In the genomic region with DNA sequence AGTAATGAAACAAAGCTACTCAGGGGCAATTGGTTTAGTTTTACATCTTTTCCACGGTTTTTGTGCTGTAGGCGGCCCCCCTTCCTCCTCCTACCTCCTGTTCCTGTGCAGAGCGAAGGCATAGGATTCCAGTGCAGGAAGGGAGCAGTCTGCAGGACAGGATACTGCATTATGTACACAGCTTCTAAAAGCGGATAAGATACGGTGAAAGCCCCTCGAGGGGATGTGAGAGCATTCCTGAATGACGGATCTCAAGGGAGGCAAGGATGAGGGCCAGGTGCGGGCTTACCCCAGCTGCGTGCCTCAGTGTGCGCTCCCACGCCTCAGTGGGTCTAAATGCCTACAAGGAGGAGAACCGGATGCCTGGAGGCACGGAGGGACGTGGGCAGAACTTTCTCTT, we compare ENCODE assay signal across 11 mouse cellular contexts. TPM values are rescaled to one million over a fixed set of nuclear protein-coding genes. Genes with fewer than 3 reads are reported as not detected.
A peak's percentile ranks its signal among the peaks of the same experiment; 100 is the strongest.
DNase-seq lines count a peak whose midpoint lies in the region; ATAC-seq and TF ChIP-seq lines count a peak whose summit lies in the region.
"Had no signal": no experiment of that assay in that cellular context is flagged by ENCODE, and none has a peak within 500 bp of the region (broad histone marks: within the 10 kb centered on the region; RNA-seq: fewer than 3 reads in every experiment).

No protein-coding gene starts in this region.

- H3K9ac ChIP-seq in hindbrain, embryonic 11.5 days (ENCODE audit: low read depth, low read length): no peak overlapping the region
- no peak overlapping the region for H3K9ac ChIP-seq in hindbrain, postnatal 0 days (replicated peaks; ENCODE audit: low read length)
- no peak overlapping the region for H3K9ac ChIP-seq in neural tube, embryonic 13.5 days
- H3K9ac ChIP-seq in stomach, embryonic 14.5 days (replicated peaks; ENCODE audit: low read depth, low read length): no peak overlapping the region

- no peaks in the 10 kb centered on the region for H3K27me3 ChIP-seq in hindbrain, embryonic 11.5 days (ENCODE audit: control insufficient read depth, insufficient read depth, low read length)
- no peaks in the 10 kb centered on the region for H3K27me3 ChIP-seq in hindbrain, postnatal 0 days (ENCODE audit: insufficient read depth, low read length)
- no peaks in the 10 kb centered on the region for H3K27me3 ChIP-seq in neural tube, embryonic 13.5 days
- H3K27me3 ChIP-seq in stomach, embryonic 14.5 days (ENCODE audit: control insufficient read depth, insufficient read depth, low read length): no peaks in the 10 kb centered on the region
- H3K27me3 ChIP-seq in cerebellum, adult 2 months (ENCODE audit: control insufficient read depth, insufficient read depth, low read length): no peaks in the 10 kb centered on the region

- no peaks in the 10 kb centered on the region for H3K9me3 ChIP-seq in hindbrain, embryonic 11.5 days (ENCODE audit: control insufficient read depth, low read length)
- no peaks in the 10 kb centered on the region for H3K9me3 ChIP-seq in hindbrain, postnatal 0 days (ENCODE audit: low read length)
- no peaks in the 10 kb centered on the region for H3K9me3 ChIP-seq in neural tube, embryonic 13.5 days
- no peaks in the 10 kb centered on the region for H3K9me3 ChIP-seq in stomach, embryonic 14.5 days (ENCODE audit: control insufficient read depth, low read depth, low read length)

- 40% methylated on average over 14 of the region's 14 CpGs for WGBS in hindbrain, embryonic 11.5 days
- WGBS in hindbrain, postnatal 0 days: 30% methylated on average over 14 of the region's 14 CpGs
- 42% methylated on average over 14 of the region's 14 CpGs for WGBS in neural tube, embryonic 13.5 days
- WGBS in stomach, embryonic 14.5 days: 21% methylated on average over 14 of the region's 14 CpGs
- WGBS in cerebellum, adult 2 months: 21% methylated on average over 14 of the region's 14 CpGs

- H3K4me1 ChIP-seq in hindbrain, embryonic 11.5 days (replicated peaks; ENCODE audit: control insufficient read depth, insufficient read depth, low read length): no peaks in the 10 kb centered on the region
- no peaks in the 10 kb centered on the region for H3K4me1 ChIP-seq in hindbrain, postnatal 0 days (ENCODE audit: insufficient read depth, low read length)
- H3K4me1 ChIP-seq in neural tube, embryonic 13.5 days (replicated peaks): peaks cover 4% of the 10 kb centered on the region; the same call in 1 of the 2 replicates
- H3K4me1 ChIP-seq in stomach, embryonic 14.5 days (ENCODE audit: control insufficient read depth, insufficient read depth, low read length): no peaks in the 10 kb centered on the region
- H3K4me1 ChIP-seq in cerebellum, adult 2 months (ENCODE audit: control insufficient read depth, insufficient read depth, low read length): no peaks in the 10 kb centered on the region

- no peak for ATAC-seq in hindbrain, embryonic 11.5 days (ENCODE audit: low FRiP score)
- no peak for ATAC-seq in hindbrain, postnatal 0 days
- no peak for ATAC-seq in neural tube, embryonic 13.5 days (ENCODE audit: low read depth)
- 0 out of 2 replicates have a peak, but pooled peaks have one; percentile 61 for ATAC-seq in stomach, embryonic 14.5 days (ENCODE audit: insufficient number of reproducible peaks, insufficient read depth, low FRiP score, low read depth)
- ATAC-seq: hindbrain, embryonic 16.5 days had no signal

- no peak for TF ChIP-seq POLR2A in cerebellum, adult 2 months (IDR thresholded peaks at IDR 0.05; ENCODE audit: borderline replicate concordance, insufficient read depth, low read length)

- H3K27ac ChIP-seq in hindbrain, embryonic 11.5 days (ENCODE audit: low read depth, low read length): no peak overlapping the region
- H3K27ac ChIP-seq in hindbrain, postnatal 0 days: no peak overlapping the region
- no peak overlapping the region for H3K27ac ChIP-seq in neural tube, embryonic 13.5 days (replicated peaks)
- no peak overlapping the region for H3K27ac ChIP-seq in stomach, embryonic 14.5 days (ENCODE audit: low read length)
- no peak overlapping the region for H3K27ac ChIP-seq in cerebellum, adult 2 months (ENCODE audit: insufficient read depth, low read length)

- no peak for TF ChIP-seq CTCF in hindbrain, postnatal 0 days (IDR thresholded peaks at IDR 0.05; ENCODE audit: low read depth)
- TF ChIP-seq CTCF in cerebellum, adult 2 months (IDR thresholded peaks at IDR 0.05; ENCODE audit: borderline replicate concordance, insufficient read depth, low read depth, low read length): no peak

- no peaks in the 10 kb centered on the region for H3K36me3 ChIP-seq in hindbrain, embryonic 11.5 days (ENCODE audit: control insufficient read depth, insufficient read depth, low read length)
- no peaks in the 10 kb centered on the region for H3K36me3 ChIP-seq in hindbrain, postnatal 0 days (ENCODE audit: insufficient read depth, low read length)
- H3K36me3 ChIP-seq in neural tube, embryonic 13.5 days: no peaks in the 10 kb centered on the region
- H3K36me3 ChIP-seq in stomach, embryonic 14.5 days (ENCODE audit: control insufficient read depth, insufficient read depth, low read length): no peaks in the 10 kb centered on the region

- no peak overlapping the region for H3K4me2 ChIP-seq in hindbrain, embryonic 11.5 days (replicated peaks; ENCODE audit: low read depth, low read length)
- H3K4me2 ChIP-seq in hindbrain, postnatal 0 days (ENCODE audit: low read depth, low read length): no peak overlapping the region; the same call in 1 of the 2 replicates
- peak overlapping the region; percentile 7; the same call in 1 of the 2 replicates for H3K4me2 ChIP-seq in neural tube, embryonic 13.5 days
- H3K4me2 ChIP-seq in stomach, embryonic 14.5 days (replicated peaks; ENCODE audit: low read depth, low read length): peak overlapping the region; percentile 33; the same call in 1 of the 2 replicates

- DNase-seq in hindbrain, embryonic 11.5 days (ENCODE audit: low spot score): peak; percentile 4
- DNase-seq in hindbrain, postnatal 0 days (ENCODE audit: low spot score): no peak
- no peak for DNase-seq in neural tube, embryonic 10.5 days (ENCODE audit: extremely low spot score, low spot score)
- DNase-seq in heart, postnatal 4 days: peak; percentile 5
- no peak for DNase-seq in cerebellum, adult 2 months
- no peak for DNase-seq in thymus, postnatal 0 days (ENCODE audit: low spot score)
- DNase-seq: lung, postnatal 4 days had no signal

- no peak overlapping the region for H3K4me3 ChIP-seq in hindbrain, embryonic 11.5 days (ENCODE audit: low read depth, low read length)
- no peak overlapping the region for H3K4me3 ChIP-seq in hindbrain, postnatal 0 days (ENCODE audit: low read length)
- no peak overlapping the region for H3K4me3 ChIP-seq in neural tube, embryonic 13.5 days
- peak overlapping the region; percentile 3; the same call in 1 of the 2 replicates for H3K4me3 ChIP-seq in stomach, embryonic 14.5 days (ENCODE audit: low read depth, low read length)
- H3K4me3 ChIP-seq in cerebellum, adult 2 months (replicated peaks; ENCODE audit: insufficient read depth, low read depth, low read length): no peak overlapping the region

RNA-seq across cellular contexts. Expression of a gene that starts 53.1 kb away (rescaled TPM):
- polyA plus RNA-seq in hindbrain, embryonic 11.5 days (2014; fragmentation: Nextera tagmentation; extraction: Ambion mirVana): 0.11 TPM in 1 of 2 replicates, not detected in the other
- total RNA-seq in hindbrain, postnatal 0 days (2014; rRNA removed): 1.5 TPM in 2 replicates
- 1.6 and 1.7 TPM in 2 replicates for polyA plus RNA-seq in hindbrain, postnatal 0 days (2015; fragmentation: Nextera tagmentation; extraction: Ambion mirVana)
- 0.74 and 0.87 TPM in 2 replicates for polyA plus RNA-seq in neural tube, embryonic 13.5 days (2015; fragmentation: Nextera tagmentation; extraction: Ambion mirVana)
- not detected for total RNA-seq in heart, postnatal 4 days (2021)
- 26.3 and 26.7 TPM in 2 replicates for polyA plus RNA-seq in stomach, embryonic 14.5 days (2014; fragmentation: Nextera tagmentation; extraction: Ambion mirVana)
- 31.7 and 36.1 TPM in 2 replicates for polyA plus RNA-seq in cerebellum, adult 2 months (2012; rRNA removed)
- polyA plus RNA-seq in thymus, postnatal 0 days (2015; fragmentation: Nextera tagmentation; extraction: Ambion mirVana): 10.9 and 12.3 TPM in 2 replicates
- total RNA-seq: common myeloid progenitor, adult 5-6 weeks had no signal

Comparison
In these comparisons a context has a peak if more than half of its experiments do, and no peak if none do; other contexts are left out.
1. DNase-seq: peak in hindbrain, embryonic 11.5 days (single experiment) and heart, postnatal 4 days (single experiment); none in hindbrain, postnatal 0 days (single experiment), neural tube, embryonic 10.5 days (single experiment), cerebellum, adult 2 months (0 of 2) and thymus, postnatal 0 days (single experiment).
2. H3K4me2 ChIP-seq: peak in neural tube, embryonic 13.5 days (single experiment) and stomach, embryonic 14.5 days (single experiment); none in hindbrain, embryonic 11.5 days (single experiment) and hindbrain, postnatal 0 days (single experiment).